Mouse (Mus musculus): ENCODE measurements around the gene Slc43a1. TPM values are rescaled to one million over a fixed set of nuclear protein-coding genes. Genes with fewer than 3 reads are reported as not detected.
A peak's percentile ranks its signal among the peaks of the same experiment; 100 is the strongest.

The Slc43a1 gene
- total RNA-seq, 1 experiment from 2014 or later, result 3.4 TPM

- peak; percentile 88 for ATAC-seq (ENCODE audit: extremely low read depth, insufficient number of reproducible peaks, low FRiP score, poor library complexity, severe bottlenecking)
These were observed 12.0 kb upstream of the Slc43a1 start, which contains the start of gene Timm10 for GRCm38 (mm10) chr2:84826488-84827282. Timm10 (plus strand) TSS chr2:84826997.

- no peak for ATAC-seq (ENCODE audit: extremely low read depth, insufficient number of reproducible peaks, low FRiP score, poor library complexity, severe bottlenecking)
These were observed 11.2 kb upstream of the Slc43a1 start for GRCm38 (mm10) chr2:84827283-84827920.

GRCm38 (mm10) chr2:84831666-84832391, 6.8 kb upstream of the Slc43a1 start:
- ATAC-seq (ENCODE audit: extremely low read depth, insufficient number of reproducible peaks, low FRiP score, poor library complexity, severe bottlenecking), result peak; percentile 73

- peak; percentile 75 for ATAC-seq (ENCODE audit: extremely low read depth, insufficient number of reproducible peaks, low FRiP score, poor library complexity, severe bottlenecking)
These were observed 1.5 kb upstream of the Slc43a1 start for GRCm38 (mm10) chr2:84837107-84837506.

GRCm38 (mm10) chr2:84837817-84838592, 645 bp upstream of the Slc43a1 start:
- no peak for ATAC-seq (ENCODE audit: extremely low read depth, insufficient number of reproducible peaks, low FRiP score, poor library complexity, severe bottlenecking)

- ATAC-seq (ENCODE audit: extremely low read depth, insufficient number of reproducible peaks, low FRiP score, poor library complexity, severe bottlenecking), result peak; percentile 23; the same call in 1 of the 2 replicates
These were observed 637 bp downstream of the Slc43a1 start for GRCm38 (mm10) chr2:84838993-84839980.

- ATAC-seq (ENCODE audit: extremely low read depth, insufficient number of reproducible peaks, low FRiP score, poor library complexity, severe bottlenecking), result 0 out of 2 replicates have a peak, but pooled peaks have one; percentile 7
These were observed 1.5 kb downstream of the Slc43a1 start for GRCm38 (mm10) chr2:84840016-84840747.

- ATAC-seq (ENCODE audit: extremely low read depth, insufficient number of reproducible peaks, low FRiP score, poor library complexity, severe bottlenecking), result no peak
These were observed 2.3 kb downstream of the Slc43a1 start for GRCm38 (mm10) chr2:84840748-84841563.

- no peak for ATAC-seq (ENCODE audit: extremely low read depth, insufficient number of reproducible peaks, low FRiP score, poor library complexity, severe bottlenecking)
These were observed 3.3 kb downstream of the Slc43a1 start for GRCm38 (mm10) chr2:84841905-84842304.

GRCm38 (mm10) chr2:84843654-84844053, 5.0 kb downstream of the Slc43a1 start:
- no peak for ATAC-seq (ENCODE audit: extremely low read depth, insufficient number of reproducible peaks, low FRiP score, poor library complexity, severe bottlenecking)

GRCm38 (mm10) chr2:84845226-84845625, 6.6 kb downstream of the Slc43a1 start:
- no peak for ATAC-seq (ENCODE audit: extremely low read depth, insufficient number of reproducible peaks, low FRiP score, poor library complexity, severe bottlenecking)

- ATAC-seq (ENCODE audit: extremely low read depth, insufficient number of reproducible peaks, low FRiP score, poor library complexity, severe bottlenecking), result no peak
These were observed 11.9 kb downstream of the Slc43a1 start for GRCm38 (mm10) chr2:84850407-84851129.

- ATAC-seq (ENCODE audit: extremely low read depth, insufficient number of reproducible peaks, low FRiP score, poor library complexity, severe bottlenecking), result no peak
These were observed 12.7 kb downstream of the Slc43a1 start for GRCm38 (mm10) chr2:84851130-84852040.

GRCm38 (mm10) chr2:84855732-84856131, 17.1 kb downstream of the Slc43a1 start:
- peak; percentile 73 for ATAC-seq (ENCODE audit: extremely low read depth, insufficient number of reproducible peaks, low FRiP score, poor library complexity, severe bottlenecking)

GRCm38 (mm10) chr2:84858551-84858950, 19.9 kb downstream of the Slc43a1 start:
- ATAC-seq (ENCODE audit: extremely low read depth, insufficient number of reproducible peaks, low FRiP score, poor library complexity, severe bottlenecking), result no peak

All from neutrophil, adult 5-6 weeks (primary cell).